In the genomic region with DNA sequence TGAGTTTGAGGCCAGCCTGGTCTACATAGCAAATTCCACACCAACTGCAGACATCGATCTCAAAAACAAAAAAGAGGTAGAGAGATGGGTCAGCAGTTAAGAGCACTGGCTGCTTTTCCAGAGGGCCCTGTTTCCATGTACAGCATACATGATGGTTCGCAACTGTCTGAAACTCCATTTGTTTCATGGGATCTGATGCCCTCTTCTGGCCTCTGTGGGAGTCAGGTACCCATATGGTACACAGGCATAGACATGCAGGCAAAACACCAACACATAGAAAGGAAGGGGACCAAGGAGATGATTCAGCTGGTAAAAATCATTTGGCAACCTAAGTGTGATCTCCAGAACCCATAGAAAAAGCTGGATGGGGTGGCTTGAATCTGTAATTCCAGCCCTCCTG, we compare ENCODE assay signal across 11 mouse cellular contexts. TPM values are rescaled to one million over a fixed set of nuclear protein-coding genes. Genes with fewer than 3 reads are reported as not detected.
DNase-seq lines count a peak whose midpoint lies in the region; TF ChIP-seq lines count a peak whose summit lies in the region.
"Had no signal": no experiment of that assay in that cellular context is flagged by ENCODE, and none has a peak within 500 bp of the region (broad histone marks: within the 10 kb centered on the region; RNA-seq: fewer than 3 reads in every experiment).

No protein-coding gene starts in this region.

- peak; percentile 66 for TF ChIP-seq CTCF in layer of hippocampus, adult 2 months (conservative IDR thresholded peaks at IDR 0.05)

- H3K4me3 ChIP-seq in layer of hippocampus, adult 2 months, result no peak overlapping the region
- H3K4me3 ChIP-seq: kidney, embryonic 15.5 days had no signal

- H3K27ac ChIP-seq in layer of hippocampus, adult 2 months, result peak overlapping the region; percentile 96; the same call in 1 of the 2 replicates

- peak; percentile 55 to 58 for DNase-seq in cerebellum, postnatal 10 days
- no peak for DNase-seq in cerebellum, postnatal 36 days
- DNase-seq in layer of hippocampus, adult 2 months (ENCODE audit: low spot score in 2 of 2), result no peak
- DNase-seq in layer of hippocampus, postnatal 25 days (ENCODE audit: extremely low spot score in 1 of 2, low spot score in 1 of 2), result no peak
- peak; percentile 22 for DNase-seq in urinary bladder, postnatal 14 days (ENCODE audit: low spot score)
- no peak for DNase-seq in urinary bladder, postnatal 4 days (ENCODE audit: low spot score in 2 of 2)
- no peak for DNase-seq in yolk sac, embryonic 10.5 days (ENCODE audit: low spot score)
- DNase-seq in urinary bladder, postnatal 36 days (ENCODE audit: low spot score in 2 of 2), result no peak
- DNase-seq: gastrocnemius, postnatal 14 days had no signal

RNA-seq across cellular contexts. Expression of a gene that starts 12.4 kb away (rescaled TPM):
- not detected for total RNA-seq in layer of hippocampus, adult 2 months (2021)
- not detected for total RNA-seq in layer of hippocampus, postnatal 25 days (2021)
- total RNA-seq: gastrocnemius, postnatal 14 days; liver, adult 2 months had no signal

RNA-seq across cellular contexts. Expression of a gene that starts 12.5 kb away (rescaled TPM):
- total RNA-seq in layer of hippocampus, adult 2 months (2021), result not detected
- total RNA-seq in layer of hippocampus, postnatal 25 days (2021), result not detected
- total RNA-seq: gastrocnemius, postnatal 14 days; liver, adult 2 months had no signal

Comparison
In these comparisons a context has a peak if more than half of its experiments do, and no peak if none do; other contexts are left out.
1. DNase-seq: peak in cerebellum, postnatal 10 days (2 of 2) and urinary bladder, postnatal 14 days (single experiment); none in cerebellum, postnatal 36 days (0 of 2), layer of hippocampus, adult 2 months (0 of 2), layer of hippocampus, postnatal 25 days (0 of 2), urinary bladder, postnatal 4 days (0 of 2), yolk sac, embryonic 10.5 days (single experiment) and urinary bladder, postnatal 36 days (0 of 2).